ENCODE assay signal across 17 mouse cellular contexts in the genomic region with DNA sequence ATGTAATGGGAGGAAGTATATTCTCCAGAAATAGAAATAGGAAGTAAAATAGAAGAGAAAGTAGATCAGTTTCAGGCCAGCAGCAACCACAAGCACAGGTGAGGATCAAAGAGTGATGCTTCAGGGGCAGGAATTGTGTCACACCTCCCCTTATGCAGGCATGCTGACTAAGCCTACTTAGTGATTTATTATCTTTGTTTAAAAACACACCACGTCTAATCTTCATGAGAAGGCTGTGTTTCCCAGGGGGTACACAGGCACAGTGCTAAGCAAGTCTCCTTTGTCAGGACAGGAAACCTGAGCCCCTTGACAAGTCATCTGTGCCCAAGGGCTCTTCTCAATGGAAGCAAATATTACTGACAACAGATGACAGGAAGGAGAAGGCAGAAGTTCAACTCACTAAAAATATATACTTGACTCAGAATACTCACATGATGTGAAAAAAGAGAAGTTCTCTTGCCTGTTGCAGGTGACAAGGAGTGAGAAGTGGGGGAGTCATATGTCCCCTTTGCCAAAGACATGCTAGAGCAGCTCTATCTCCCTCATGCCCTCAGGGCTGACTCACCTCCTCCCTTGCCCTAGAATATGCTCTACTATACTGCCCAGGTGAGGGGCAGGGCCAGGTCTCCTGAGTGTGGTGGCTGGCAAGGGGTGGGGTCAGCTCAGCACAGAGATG. TPM values are rescaled to one million over a fixed set of nuclear protein-coding genes. Genes with fewer than 3 reads are reported as not detected.
A peak's percentile ranks its signal among the peaks of the same experiment; 100 is the strongest.
DNase-seq lines count a peak whose midpoint lies in the region; ATAC-seq and TF ChIP-seq lines count a peak whose summit lies in the region.
"Had no signal": no experiment of that assay in that cellular context is flagged by ENCODE, and none has a peak within 500 bp of the region (broad histone marks: within the 10 kb centered on the region; RNA-seq: fewer than 3 reads in every experiment).

No protein-coding gene starts in this region.

- TF ChIP-seq EP300 in CH12.LX (IDR thresholded peaks at IDR 0.05; ENCODE audit: low read length): peak; percentile 82

- H3K4me2 ChIP-seq in CH12.LX (ENCODE audit: insufficient read depth, low read depth, poor library complexity, severe bottlenecking): 0 out of 2 replicates have a peak overlapping the region, but pooled peaks have one; percentile 11
- no peak overlapping the region for H3K4me2 ChIP-seq in intestine, postnatal 0 days (replicated peaks; ENCODE audit: low read depth)

- H3K9me3 ChIP-seq in CH12.LX (replicated peaks; ENCODE audit: low read length): no peaks in the 10 kb centered on the region
- H3K9me3 ChIP-seq in intestine, postnatal 0 days (ENCODE audit: control insufficient read depth): no peaks in the 10 kb centered on the region

- ATAC-seq in common myeloid progenitor, adult 5-6 weeks (replicated peaks; ENCODE audit: low read depth, poor library complexity, severe bottlenecking): peak; percentile 89
- ATAC-seq in neutrophil, adult 5-6 weeks (ENCODE audit: extremely low read depth, insufficient number of reproducible peaks, low FRiP score, poor library complexity, severe bottlenecking): peak; percentile 83
- ATAC-seq in intestine, postnatal 0 days: no peak
- ATAC-seq: hindbrain, embryonic 16.5 days had no signal

- in situ Hi-C loops in CH12.LX (cut with MboI; ENCODE audit: low pct_ligation_motif_present, low pct_unique_long_range_greater_than_20kb, low sequenced_read_pairs): no loop called here

- TF ChIP-seq POLR2A in CH12.LX (IDR thresholded peaks at IDR 0.05; ENCODE audit: low read depth, low read length): no peak

- no peak overlapping the region for H3K9ac ChIP-seq in CH12.LX (ENCODE audit: insufficient read depth, low read depth)
- H3K9ac ChIP-seq in intestine, postnatal 0 days (ENCODE audit: low read depth, low read length): no peak overlapping the region

- no peaks in the 10 kb centered on the region for H3K79me2 ChIP-seq in CH12.LX (replicated peaks; ENCODE audit: control insufficient read depth, extremely low read depth, insufficient read depth, poor library complexity, severe bottlenecking)

- H3K27ac ChIP-seq in CH12.LX (ENCODE audit: insufficient read depth, low read depth): no peak overlapping the region; the same call in 1 of the 2 replicates
- no peak overlapping the region for H3K27ac ChIP-seq in intestine, postnatal 0 days (ENCODE audit: low read depth, low read length)

- dilution Hi-C loops in CH12.LX (cut with MboI; ENCODE audit: extremely low pct_ligation_motif_present, extremely low pct_unique_long_range_greater_than_20kb, low sequenced_read_pairs): no loop called here

- no peak for TF ChIP-seq RAD21 in CH12.LX (IDR thresholded peaks at IDR 0.05; ENCODE audit: low read depth, low read length)

- no peaks in the 10 kb centered on the region for H3K27me3 ChIP-seq in CH12.LX (replicated peaks)
- H3K27me3 ChIP-seq in intestine, postnatal 0 days (replicated peaks; ENCODE audit: control insufficient read depth, insufficient read depth, low read length): no peaks in the 10 kb centered on the region

- no peaks in the 10 kb centered on the region for H3K36me3 ChIP-seq in CH12.LX (replicated peaks in 1 of 2; ENCODE audit: control insufficient read depth in 1 of 2, insufficient read depth in 1 of 2, low read length in 1 of 2)
- H3K36me3 ChIP-seq in intestine, postnatal 0 days (ENCODE audit: control insufficient read depth, insufficient read depth): no peaks in the 10 kb centered on the region

- 5% methylated on average over 1 of the region's 1 CpGs for WGBS in intestine, postnatal 0 days

- peaks cover 7 to 39% of the 10 kb centered on the region in 2 experiments for H3K4me1 ChIP-seq in CH12.LX (ENCODE audit: control insufficient read depth in 1 of 2, insufficient read depth in 2 of 2)
- no peaks in the 10 kb centered on the region for H3K4me1 ChIP-seq in intestine, postnatal 0 days (replicated peaks; ENCODE audit: control insufficient read depth, insufficient read depth, low read length)

- peak; percentile 31 for DNase-seq in lung, postnatal 25 days (ENCODE audit: low spot score)
- no peak for DNase-seq in lung, postnatal 36 days
- DNase-seq in CH12.LX (ENCODE audit: extremely low read depth): peak; percentile 88
- no peak for DNase-seq in retina, postnatal 1 day
- DNase-seq: adrenal gland, postnatal 25 days; cerebellum, adult 11 months; gastrocnemius, postnatal 36 days; left cerebral cortex, postnatal 4 days; right cerebral cortex, postnatal 4 days had no signal

- H3K4me3 ChIP-seq in CH12.LX (replicated peaks in 1 of 3; ENCODE audit: low read depth in 2 of 3, low read length in 2 of 3, poor library complexity in 1 of 3): peak overlapping the region in 1 of 3 experiments; percentile 5
- no peak overlapping the region for H3K4me3 ChIP-seq in intestine, postnatal 0 days (ENCODE audit: low read depth, low read length)
- H3K4me3 ChIP-seq: erythroblast, embryonic 14.5 days had no signal

- no peak for TF ChIP-seq CTCF in CH12.LX (conservative IDR thresholded peaks at IDR 0.05 in 1 of 2, IDR thresholded peaks at IDR 0.05 in 1 of 2; ENCODE audit: low read depth in 2 of 2, low read length in 2 of 2)
- no peak for TF ChIP-seq CTCF in intestine, postnatal 0 days (IDR thresholded peaks at IDR 0.05; ENCODE audit: low read depth)

TF ChIP-seq in CH12.LX, 34 proteins besides CTCF, POLR2A, EP300 and RAD21:
- TF ChIP-seq ZMIZ1 (IDR thresholded peaks at IDR 0.05; ENCODE audit: low read depth, low read length): no peak
- TF ChIP-seq UBTF (IDR thresholded peaks at IDR 0.05; ENCODE audit: low read depth, low read length): no peak
- no peak for TF ChIP-seq ZNF384 (IDR thresholded peaks at IDR 0.05; ENCODE audit: low read depth, low read length)
- no peak; the same call in 1 of the 2 replicates for TF ChIP-seq TCF12 (IDR thresholded peaks at IDR 0.05; ENCODE audit: low read depth, low read length)
- no peak for TF ChIP-seq ELF1 (IDR thresholded peaks at IDR 0.05; ENCODE audit: low read depth, low read length)
- TF ChIP-seq KAT2A (IDR thresholded peaks at IDR 0.05; ENCODE audit: insufficient replicate concordance, low read length): no peak
- no peak for TF ChIP-seq MYC (IDR thresholded peaks at IDR 0.05; ENCODE audit: low read depth, low read length)
- no peak for TF ChIP-seq E2F4 (IDR thresholded peaks at IDR 0.05; ENCODE audit: insufficient replicate concordance, low read depth, low read length)
- peak; percentile 53; the same call in 1 of the 2 replicates for TF ChIP-seq JUN (IDR thresholded peaks at IDR 0.05; ENCODE audit: insufficient read depth, low read depth, low read length)
- no peak for TF ChIP-seq POLR2AphosphoS2 (IDR thresholded peaks at IDR 0.05; ENCODE audit: low read depth, low read length)
- peak; percentile 52; the same call in 1 of the 2 replicates for TF ChIP-seq SIN3A (IDR thresholded peaks at IDR 0.05; ENCODE audit: low read length)
- TF ChIP-seq GABPA (IDR thresholded peaks at IDR 0.05; ENCODE audit: insufficient replicate concordance, low read depth, low read length): no peak
- no peak for TF ChIP-seq HCFC1 (IDR thresholded peaks at IDR 0.05; ENCODE audit: low read depth, low read length)
- no peak for TF ChIP-seq PAX5 (IDR thresholded peaks at IDR 0.05; ENCODE audit: low read length)
- peak; percentile 95 for TF ChIP-seq BHLHE40 (IDR thresholded peaks at IDR 0.05; ENCODE audit: low read depth, low read length)
- no peak for TF ChIP-seq MXI1 (IDR thresholded peaks at IDR 0.05; ENCODE audit: low read depth, low read length)
- TF ChIP-seq TBP (conservative IDR thresholded peaks at IDR 0.05; ENCODE audit: low read depth, low read length): no peak
- peak; percentile 69 for TF ChIP-seq JUND (conservative IDR thresholded peaks at IDR 0.05; ENCODE audit: low read depth, low read length)
- TF ChIP-seq MEF2A (IDR thresholded peaks at IDR 0.05; ENCODE audit: borderline replicate concordance, low read depth, low read length): peak; percentile 89
- peak; percentile 3; the same call in 1 of the 2 replicates for TF ChIP-seq SMC3 (IDR thresholded peaks at IDR 0.05; ENCODE audit: low read depth, low read length)
- no peak for TF ChIP-seq RCOR1 (conservative IDR thresholded peaks at IDR 0.05; ENCODE audit: low read depth, low read length)
- no peak for TF ChIP-seq ZKSCAN1 (IDR thresholded peaks at IDR 0.05; ENCODE audit: borderline replicate concordance, low read depth, low read length)
- TF ChIP-seq MAX (IDR thresholded peaks at IDR 0.05; ENCODE audit: low read length): 0 out of 2 replicates have a peak, but pooled peaks have one; percentile 12
- TF ChIP-seq MAZ (IDR thresholded peaks at IDR 0.05; ENCODE audit: low read depth, low read length): no peak
- TF ChIP-seq CHD2 (IDR thresholded peaks at IDR 0.05; ENCODE audit: low read length): no peak
- TF ChIP-seq ETS1 (conservative IDR thresholded peaks at IDR 0.05; ENCODE audit: low read depth, low read length): peak; percentile 94
- no peak for TF ChIP-seq CHD1 (IDR thresholded peaks at IDR 0.05; ENCODE audit: low read depth, low read length)
- TF ChIP-seq MAFK (IDR thresholded peaks at IDR 0.05; ENCODE audit: insufficient replicate concordance, low read length): peak; percentile 43; the same call in 1 of the 2 replicates
- TF ChIP-seq IRF4 (IDR thresholded peaks at IDR 0.05; ENCODE audit: low read depth, low read length): peak; percentile 28
TF ChIP-seq in CH12.LX: peak in this region for 10.

RNA-seq across cellular contexts. Expression of gene Serpinb6b, which starts 30.2 kb away (rescaled TPM):
- total RNA-seq in CH12.LX (2012; rRNA removed): 9.8 and 11.9 TPM in 2 replicates
- 38.9 and 44.1 TPM in 2 replicates for total RNA-seq in CH12.LX (2014; rRNA removed)
- polyA plus RNA-seq in CH12.LX (2012; ENCODE audit: insufficient read length, low read depth): 41.2 and 43.1 TPM in 2 replicates
- total RNA-seq in common myeloid progenitor, adult 5-6 weeks (2017): 14.7 and 15.7 TPM in 2 replicates
- 2.8 and 3.5 TPM in 2 replicates for total RNA-seq in neutrophil, adult 5-6 weeks (2017)
- 13.0 and 13.8 TPM in 2 replicates for polyA plus RNA-seq in intestine, postnatal 0 days (2015; fragmentation: Nextera tagmentation; extraction: Ambion mirVana)

RNA-seq across cellular contexts. Expression of gene Serpinb1c, which starts 36.8 kb away (rescaled TPM):
- not detected in 2 replicates for total RNA-seq in CH12.LX (2012; rRNA removed)
- total RNA-seq in CH12.LX (2014; rRNA removed): not detected in 2 replicates
- polyA plus RNA-seq in CH12.LX (2012; ENCODE audit: insufficient read length, low read depth): 0.27 TPM in 1 of 2 replicates, not detected in the other
- total RNA-seq in common myeloid progenitor, adult 5-6 weeks (2017): not detected in 2 replicates
- total RNA-seq in neutrophil, adult 5-6 weeks (2017): 0.61 TPM in 1 of 2 replicates, not detected in the other
- 0.16 TPM in 1 of 2 replicates, not detected in the other for polyA plus RNA-seq in intestine, postnatal 0 days (2015; fragmentation: Nextera tagmentation; extraction: Ambion mirVana)
- total RNA-seq: adrenal gland, postnatal 25 days; left cerebral cortex, postnatal 4 days had no signal
- polyA plus RNA-seq: cortical plate, adult 2 months; erythroblast, embryonic 14.5 days; hindbrain, embryonic 16.5 days; kidney, embryonic 14.5 days; lung, embryonic 16.5 days had no signal

Comparison
In these comparisons a context has a peak if more than half of its experiments do, and no peak if none do; other contexts are left out.
1. DNase-seq: peak in lung, postnatal 25 days (single experiment) and CH12.LX (single experiment); none in lung, postnatal 36 days (single experiment) and retina, postnatal 1 day (single experiment).